Comparison of ENCODE assay signal across 17 mouse cellular contexts in the genomic region with DNA sequence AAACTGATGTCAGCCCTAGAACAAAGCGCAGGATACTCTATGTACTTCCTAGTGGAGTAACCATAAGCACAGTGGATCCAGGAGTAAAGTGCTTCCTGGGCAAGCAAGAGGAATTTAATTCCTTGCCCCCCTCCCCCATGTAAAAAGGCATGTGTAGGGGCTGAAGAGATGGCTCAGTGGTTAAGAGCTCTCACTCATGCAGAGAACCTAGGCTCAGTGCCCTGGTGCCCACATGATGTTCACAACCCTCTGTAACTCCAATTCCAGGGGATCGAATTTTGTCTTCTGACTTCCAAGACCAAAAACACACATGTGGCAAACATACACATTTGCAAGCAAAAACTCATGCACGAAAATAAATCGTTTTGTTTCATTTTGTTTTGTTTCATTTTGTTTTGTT.
"Had no signal": no experiment of that assay in that cellular context is flagged by ENCODE, and none has a peak within 500 bp of the region (broad histone marks: within the 10 kb centered on the region; RNA-seq: fewer than 3 reads in every experiment).

No protein-coding gene starts in this region.

- H3K27me3 ChIP-seq: neural tube, embryonic 12.5 days; stomach, embryonic 15.5 days had no signal

- H3K4me1 ChIP-seq: liver, embryonic 13.5 days; neural tube, embryonic 12.5 days had no signal

- H3K4me3 ChIP-seq: left cerebral cortex, adult 2 months; liver, embryonic 13.5 days; neural tube, embryonic 12.5 days; stomach, embryonic 15.5 days had no signal

- H3K36me3 ChIP-seq: liver, embryonic 13.5 days; neural tube, embryonic 12.5 days; stomach, embryonic 15.5 days had no signal

- H3K9me3 ChIP-seq: liver, embryonic 13.5 days; neural tube, embryonic 12.5 days; stomach, embryonic 15.5 days had no signal

- H3K27ac ChIP-seq: liver, embryonic 13.5 days; neural tube, embryonic 12.5 days; stomach, embryonic 15.5 days had no signal

- H3K4me2 ChIP-seq: liver, embryonic 13.5 days; midbrain, embryonic 11.5 days; neural tube, embryonic 12.5 days; stomach, embryonic 15.5 days had no signal

- DNase-seq: kidney, postnatal 14 days; kidney, postnatal 4 days; layer of hippocampus, adult 9-11 months; liver, embryonic 13.5 days; lung, adult 2 months; lung, postnatal 14 days; lung, postnatal 4 days; midbrain, embryonic 14.5 days; retina, postnatal 1 day; right cerebral cortex, postnatal 25 days; spleen, adult 18-20 months; thymus, adult 18-20 months; thymus, postnatal 36 days had no signal

- H3K9ac ChIP-seq: liver, embryonic 13.5 days; neural tube, embryonic 12.5 days; stomach, embryonic 15.5 days had no signal
